Mouse (Mus musculus) brain, adult 10 weeks (tissue): ENCODE data around the gene Rlf. TPM values are rescaled to one million over a fixed set of nuclear protein-coding genes. Genes with fewer than 3 reads are reported as not detected.

Experiments used
- polyA plus RNA-seq: library from polyadenylated mRNA; stranded (reverse); fragments of 350-450 nt; fragmentation: Illumina TruSeq; extraction: RNeasy Lipid Tissue Mini Kit (QIAGEN cat#74804); gene quantifications from one replicate; pipeline ENCODE4 v1.2.3, GENCODE M21; 2015; ENCODE audit warnings: low read depth, low replicate concordance

The Rlf gene
- 15.1 TPM for polyA plus RNA-seq

DNA sequence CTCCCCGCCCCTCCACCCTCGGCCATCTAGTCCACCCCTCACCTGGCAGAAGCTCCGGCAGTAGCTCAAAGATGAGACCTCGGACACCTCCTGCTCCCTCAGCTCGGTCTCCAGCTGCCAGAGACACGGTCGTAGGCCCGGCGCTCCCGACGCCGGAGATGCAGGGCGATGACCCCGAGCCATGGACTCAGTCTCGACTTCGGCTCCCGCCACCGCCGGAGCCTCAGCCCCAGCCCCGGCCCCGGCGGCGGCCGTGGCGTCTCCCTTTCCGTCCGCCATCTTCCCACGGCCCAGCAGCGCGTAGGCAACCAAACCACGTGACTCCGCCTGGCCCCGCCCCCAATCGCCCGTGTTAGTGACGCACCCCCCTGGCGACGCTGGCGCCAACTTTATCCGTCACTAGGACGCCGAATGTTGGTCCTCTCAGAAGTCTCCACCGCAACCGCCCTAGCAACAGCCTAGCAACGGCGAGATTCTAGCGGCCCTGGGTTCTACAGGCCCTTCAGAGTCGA is at the start of gene Rlf:
Rlf (minus strand) TSS at position 292 of the 512 bp plus-strand sequence.

DNA sequence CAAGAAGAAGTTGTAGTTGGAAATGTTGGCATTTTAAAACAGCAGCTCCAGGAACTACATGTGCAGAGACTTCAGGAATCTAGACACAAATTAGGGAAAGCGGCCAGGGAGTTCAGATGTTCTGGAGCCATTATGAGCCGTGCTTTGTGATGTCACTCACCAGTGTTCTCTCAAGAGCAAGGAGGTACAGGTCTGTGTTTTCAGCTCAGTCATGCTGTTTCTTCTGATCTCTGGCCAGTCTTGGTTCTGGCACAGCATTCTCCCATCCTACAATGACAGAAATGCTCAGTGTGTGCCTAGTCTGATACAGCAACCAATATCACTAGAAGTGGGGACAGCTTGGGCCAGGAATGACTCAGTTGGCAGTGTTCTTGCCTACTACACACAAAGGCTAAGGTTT is 105.8 kb downstream of the Rlf start, which contains the start of gene Tmco2:
Tmco2 (minus strand) TSS at position 101 of the 400 bp plus-strand sequence.

DNA sequence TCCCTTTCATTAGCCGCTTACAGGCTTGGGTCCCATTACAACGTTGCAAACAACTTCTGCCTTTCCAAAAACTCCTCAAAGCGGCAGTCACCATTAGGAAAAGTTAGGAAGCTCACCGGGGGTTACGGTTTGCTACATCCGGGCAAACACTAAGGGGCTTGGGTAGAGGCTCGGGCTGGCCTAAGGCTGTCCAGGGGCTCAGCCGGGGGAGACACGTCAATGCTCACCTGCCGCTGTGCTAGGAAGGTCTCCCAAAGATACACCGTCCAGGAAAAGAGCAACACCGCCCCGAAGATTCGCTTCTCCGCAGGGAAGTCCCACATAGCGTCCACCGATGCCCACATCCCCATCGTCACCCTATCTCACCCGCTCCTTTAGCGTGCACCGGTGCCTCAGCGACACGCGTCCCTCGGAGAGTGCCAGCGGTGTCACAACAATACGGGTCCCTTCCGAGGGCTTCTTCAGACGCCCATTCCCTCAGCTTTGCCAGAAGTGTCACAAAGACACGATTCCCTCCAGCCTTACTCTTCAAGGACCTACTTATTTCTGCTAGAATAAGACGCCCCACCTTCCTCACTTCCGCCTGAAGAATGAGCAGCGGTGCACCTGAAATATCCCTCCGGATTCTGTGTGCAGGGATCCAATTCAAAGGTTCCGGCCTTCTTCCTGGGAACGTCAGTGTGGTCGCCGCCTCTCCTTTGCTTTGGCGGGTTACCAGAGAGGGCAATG is 117.1 kb downstream of the Rlf start, which contains the start of gene Zmpste24:
Zmpste24 (minus strand) TSS at position 592 of the 729 bp plus-strand sequence.

Other genes starting within 250 kb of the Rlf start
- 119 TPM for gene Smap2, start 197.8 kb downstream of the Rlf start, polyA plus RNA-seq
- 10.8 TPM for gene Col9a2, start 175.7 kb downstream of the Rlf start, polyA plus RNA-seq
- 25.0 TPM for gene Zmpste24, start 116.8 kb downstream of the Rlf start, polyA plus RNA-seq
- gene Tmco2, start 105.9 kb downstream of the Rlf start, polyA plus RNA-seq, result not detected
- not detected for gene Gm12888, start 109.8 kb upstream of the Rlf start, polyA plus RNA-seq
- not detected for gene Gm12886, start 208.0 kb upstream of the Rlf start, polyA plus RNA-seq